Mouse (Mus musculus) duodenum, adult 2 months (tissue): ENCODE data around the gene Iqcj. TPM values are rescaled to one million over a fixed set of nuclear protein-coding genes. Genes with fewer than 3 reads are reported as not detected.

Source experiments
- polyA plus RNA-seq: library from polyadenylated mRNA; depleted of rRNA; stranded (reverse); fragments of >200 nt; gene quantifications from 2 replicates; pipeline ENCODE4 v1.2.3, GENCODE M21; 2012; ENCODE audit warnings: low replicate concordance; rRNA removed

The Iqcj gene
- polyA plus RNA-seq, result not detected in 2 replicates

DNA sequence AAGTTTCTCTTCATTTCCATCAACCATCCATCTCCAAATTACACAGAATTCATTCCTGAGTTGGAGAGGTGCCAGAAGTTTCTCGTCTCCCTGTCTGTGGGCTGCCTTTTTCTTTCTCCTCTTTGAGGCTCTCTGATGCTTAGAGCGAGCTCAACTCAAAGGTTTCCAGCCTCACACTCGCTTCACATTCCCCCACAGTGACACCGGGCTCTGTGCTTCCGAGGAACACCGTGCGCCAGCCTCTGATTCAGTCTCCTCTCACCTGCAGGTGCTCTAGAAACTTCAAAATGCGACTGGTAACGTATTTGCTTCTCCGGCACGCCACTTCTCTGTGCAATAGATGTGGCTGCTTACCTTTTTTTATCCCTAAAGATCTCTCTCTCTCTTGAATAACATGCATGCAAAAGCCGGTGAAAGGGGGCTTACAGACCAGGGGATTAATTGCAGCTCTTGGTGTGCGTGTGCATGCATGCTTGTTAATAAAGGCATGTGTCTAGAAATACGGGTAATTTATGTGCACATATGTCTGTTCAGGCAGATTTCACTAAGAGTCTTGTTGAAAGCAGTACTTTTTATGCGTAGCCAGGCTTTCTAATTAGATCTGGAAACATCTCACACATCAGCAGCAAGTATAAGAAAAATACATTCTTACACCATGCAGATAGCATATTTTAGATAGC lies at the start of gene Iqcj, which contains the start of gene Iqschfp:
Iqcj (plus strand) TSS at position 195 of the 680 bp plus-strand sequence.
Iqschfp (plus strand) TSS at position 207 of the 680 bp plus-strand sequence.

DNA sequence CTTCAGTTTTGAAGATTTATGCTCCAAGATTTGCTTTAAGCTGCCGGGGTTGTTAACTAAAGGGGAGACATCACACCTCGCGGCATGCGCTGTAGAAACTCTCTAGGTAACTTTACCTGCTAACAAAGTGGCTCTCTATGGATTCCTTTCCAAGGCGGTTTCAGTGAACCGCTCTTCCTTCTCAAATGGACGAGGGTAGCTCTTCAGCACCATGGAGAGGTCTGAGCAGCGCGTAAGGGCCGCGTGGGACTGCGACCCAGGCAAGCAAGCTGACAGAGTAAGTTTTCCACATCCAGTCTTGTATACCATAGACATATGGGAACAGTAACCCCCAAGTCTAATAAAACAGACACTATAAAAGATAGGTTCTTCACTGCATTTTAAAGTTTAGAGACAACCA lies 172.7 kb downstream of the Iqcj start, which contains the start of gene Schip1:
Schip1 (plus strand) TSS at position 72 of the 400 bp plus-strand sequence.

Other genes starting within 250 kb of the Iqcj start
- not detected in 2 replicates for gene Iqschfp, start within 50 bp of the Iqcj start, polyA plus RNA-seq
- 2.8 and 3.3 TPM in 2 replicates for gene Schip1, start 172.6 kb downstream of the Iqcj start, polyA plus RNA-seq